Mouse (Mus musculus) CH12.LX (cell line): Measurements from ENCODE around the gene F13a1. TPM values are rescaled to one million over a fixed set of nuclear protein-coding genes. Genes with fewer than 3 reads are reported as not detected.

Experiments
- DNase-seq: peaks from one replicate; pipeline ENCODE4 v3.0.0-alpha.2; 2013; ENCODE audit errors: extremely low read depth
- H3K27ac ChIP-seq: 2 replicates; pipeline ENCODE4 v1.5.1; 2012; ENCODE audit warnings: low read depth, mild to moderate bottlenecking, control low read depth, moderate library complexity; ENCODE audit not compliant: insufficient read depth
- H3K27me3 ChIP-seq: replicated peaks from 2 replicates; pipeline ENCODE3; 2012; ENCODE audit warnings: inconsistent platforms
- H3K36me3 ChIP-seq, 2 experiments: replicated peaks in 1 of 2; 2 replicates each; pipeline versions ENCODE3 to v1.6.1; 2012; ENCODE audit warnings: inconsistent platforms in 1 of 2, low read length in 1 of 2, mild to moderate bottlenecking in 1 of 2, mixed read lengths in 1 of 2, moderate library complexity in 1 of 2; ENCODE audit not compliant: control insufficient read depth in 1 of 2, insufficient read depth in 1 of 2
- H3K4me1 ChIP-seq, 2 experiments: 2 replicates each; pipeline ENCODE4 v1.6.1; 2012; ENCODE audit warnings: inconsistent platforms in 1 of 2, moderate library complexity in 1 of 2; ENCODE audit not compliant: insufficient read depth in 2 of 2, control insufficient read depth in 1 of 2
- H3K4me2 ChIP-seq: 2 replicates; pipeline ENCODE4 v1.6.1; 2012; ENCODE audit warnings: low read depth, mild to moderate bottlenecking, control low read depth; ENCODE audit not compliant: poor library complexity, insufficient read depth, severe bottlenecking
- H3K4me3 ChIP-seq, 3 experiments: fragments of 150-350 bp in 1 of 3; sonication (generic) in 1 of 3; replicated peaks in 1 of 3; 2 replicates each; pipeline versions ENCODE3 to v1.5.1; 2011 to 2012; ENCODE audit warnings: low read depth in 2 of 3, low read length in 2 of 3, mild to moderate bottlenecking in 2 of 3, moderate library complexity in 2 of 3, control low read depth in 1 of 3, improper control_type of control experiment in 1 of 3, inconsistent platforms in 1 of 3, mixed read lengths in 1 of 3; ENCODE audit not compliant: poor library complexity in 1 of 3
- H3K79me2 ChIP-seq: replicated peaks from 2 replicates; pipeline ENCODE4 v1.6.1; 2012; ENCODE audit warnings: mild to moderate bottlenecking, moderate library complexity; ENCODE audit not compliant: control insufficient read depth, poor library complexity, insufficient read depth, severe bottlenecking; ENCODE audit errors: extremely low read depth
- H3K9ac ChIP-seq: 2 replicates; pipeline ENCODE4 v1.6.1; 2012; ENCODE audit warnings: low read depth, mild to moderate bottlenecking, control low read depth, moderate library complexity; ENCODE audit not compliant: insufficient read depth
- H3K9me3 ChIP-seq: replicated peaks from 2 replicates; pipeline ENCODE3; 2012; ENCODE audit warnings: low read length, inconsistent platforms, mixed read lengths
- CHD1 ChIP-seq: IDR thresholded peaks from 2 replicates; pipeline ENCODE4 v1.6.1; 2012; ENCODE audit warnings: low read depth, low read length, improper control_type of control experiment, inconsistent platforms
- CHD2 ChIP-seq: IDR thresholded peaks from 2 replicates; pipeline ENCODE4 v1.6.1; 2011; ENCODE audit warnings: low read length, improper control_type of control experiment
- CTCF ChIP-seq, 2 experiments: IDR thresholded peaks in 1 of 2; conservative IDR thresholded peaks in 1 of 2; 2 replicates each; pipeline ENCODE4 v1.5.1; 2011 to 2012; ENCODE audit warnings: low read depth in 2 of 2, low read length in 2 of 2, improper control_type of control experiment in 1 of 2, inconsistent platforms in 1 of 2, mild to moderate bottlenecking in 1 of 2, moderate library complexity in 1 of 2
- EP300 ChIP-seq: IDR thresholded peaks from 2 replicates; pipeline ENCODE4 v1.6.1; 2011; ENCODE audit warnings: low read length, improper control_type of control experiment
- HCFC1 ChIP-seq: IDR thresholded peaks from 2 replicates; pipeline ENCODE4 v1.6.1; 2012; ENCODE audit warnings: low read depth, mild to moderate bottlenecking, inconsistent platforms, low read length, improper control_type of control experiment
- IRF4 ChIP-seq: IDR thresholded peaks from 2 replicates; pipeline ENCODE4 v1.6.1; 2014; ENCODE audit warnings: low read depth, mild to moderate bottlenecking, inconsistent platforms, low read length, improper control_type of control experiment
- JUN ChIP-seq: IDR thresholded peaks from 2 replicates; pipeline ENCODE4 v1.6.1; 2011; ENCODE audit warnings: low read depth, mild to moderate bottlenecking, low read length, improper control_type of control experiment, moderate library complexity; ENCODE audit not compliant: insufficient read depth
- KAT2A ChIP-seq: IDR thresholded peaks from 2 replicates; pipeline ENCODE4 v1.6.1; 2012; ENCODE audit warnings: low read length, improper control_type of control experiment, inconsistent platforms; ENCODE audit not compliant: insufficient replicate concordance
- MAFK ChIP-seq: IDR thresholded peaks from 2 replicates; pipeline ENCODE4 v1.6.1; 2011; ENCODE audit warnings: low read length, improper control_type of control experiment; ENCODE audit not compliant: insufficient replicate concordance
- MAX ChIP-seq: IDR thresholded peaks from 2 replicates; pipeline ENCODE4 v1.6.1; 2011; ENCODE audit warnings: low read length, improper control_type of control experiment
- MYC ChIP-seq: IDR thresholded peaks from 2 replicates; pipeline ENCODE4 v1.6.1; 2011; ENCODE audit warnings: low read depth, mild to moderate bottlenecking, improper control_type of control experiment, low read length
- NRF1 ChIP-seq: IDR thresholded peaks from 2 replicates; pipeline ENCODE4 v1.6.1; 2014; ENCODE audit warnings: low read depth, mild to moderate bottlenecking, inconsistent platforms, low read length, improper control_type of control experiment, moderate library complexity
- PAX5 ChIP-seq: IDR thresholded peaks from 2 replicates; pipeline ENCODE4 v1.6.1; 2012; ENCODE audit warnings: low read length, inconsistent platforms, mixed read lengths
- POLR2AphosphoS2 ChIP-seq: IDR thresholded peaks from 2 replicates; pipeline ENCODE4 v1.6.1; 2011; ENCODE audit warnings: low read depth, low read length, improper control_type of control experiment
- RAD21 ChIP-seq: IDR thresholded peaks from 2 replicates; pipeline ENCODE4 v1.6.1; 2011; ENCODE audit warnings: low read depth, mild to moderate bottlenecking, low read length, improper control_type of control experiment, moderate library complexity
- RCOR1 ChIP-seq: conservative IDR thresholded peaks from 2 replicates; pipeline ENCODE4 v1.6.1; 2012; ENCODE audit warnings: low read depth, mild to moderate bottlenecking, inconsistent platforms, low read length, improper control_type of control experiment
- SMC3 ChIP-seq: IDR thresholded peaks from 2 replicates; pipeline ENCODE4 v1.6.1; 2011; ENCODE audit warnings: low read depth, low read length, improper control_type of control experiment
- TBP ChIP-seq: conservative IDR thresholded peaks from 2 replicates; pipeline ENCODE4 v1.6.1; 2011; ENCODE audit warnings: low read depth, low read length, improper control_type of control experiment
- TCF12 ChIP-seq: IDR thresholded peaks from 2 replicates; pipeline ENCODE4 v1.6.1; 2014; ENCODE audit warnings: low read depth, mild to moderate bottlenecking, inconsistent platforms, low read length, improper control_type of control experiment
- UBTF ChIP-seq: IDR thresholded peaks from 2 replicates; pipeline ENCODE4 v1.6.1; 2012; ENCODE audit warnings: low read depth, mild to moderate bottlenecking, inconsistent platforms, low read length, improper control_type of control experiment, moderate library complexity
- ZC3H11A ChIP-seq: IDR thresholded peaks from 2 replicates; pipeline ENCODE4 v1.6.1; 2012; ENCODE audit warnings: low read depth, mild to moderate bottlenecking, inconsistent platforms, low read length, improper control_type of control experiment
- ZKSCAN1 ChIP-seq: IDR thresholded peaks from 2 replicates; pipeline ENCODE4 v1.6.1; 2012; ENCODE audit warnings: low read depth, inconsistent platforms, low read length, improper control_type of control experiment, borderline replicate concordance
- ZMIZ1 ChIP-seq: IDR thresholded peaks from 2 replicates; pipeline ENCODE4 v1.6.1; 2012; ENCODE audit warnings: low read depth, mild to moderate bottlenecking, inconsistent platforms, low read length, improper control_type of control experiment
- ZNF384 ChIP-seq: IDR thresholded peaks from 2 replicates; pipeline ENCODE4 v1.6.1; 2012; ENCODE audit warnings: low read depth, low read length, improper control_type of control experiment, inconsistent platforms
- dilution Hi-C: fragments of 300-500 bp; cut with MboI; formaldehyde crosslinking; loops from 2 replicates; pipeline ENCODE4 v1.14.3; 2020; ENCODE audit warnings: low sequenced_read_pairs; ENCODE audit not compliant: extremely low pct_unique_long_range_greater_than_20kb, extremely low pct_ligation_motif_present
- in situ Hi-C: fragments of 300-500 bp; cut with MboI; formaldehyde crosslinking; loops from 3 replicates; pipeline ENCODE4 v1.14.3; 2019; ENCODE audit warnings: low sequenced_read_pairs, low pct_ligation_motif_present, low pct_unique_long_range_greater_than_20kb, mixed read lengths
- polyA plus RNA-seq: library from polyadenylated mRNA; unstranded; fragments of >175 nt; gene quantifications from 2 replicates; pipeline ENCODE4 v1.2.1, GENCODE M21; 2012; ENCODE audit warnings: low read depth; ENCODE audit not compliant: insufficient read length
- total RNA-seq, 2 experiments: library from RNA; depleted of rRNA; stranded (reverse); fragments of 300-350 nt in 1 of 2; fragments of >200 nt in 1 of 2; gene quantifications; 2 replicates each; pipeline ENCODE4 v1.2.3; 2012 to 2014

Gene F13a1
- total and polyA plus RNA-seq, 3 experiments, result 0.06 to 0.42 TPM; not detected in 1

DNA sequence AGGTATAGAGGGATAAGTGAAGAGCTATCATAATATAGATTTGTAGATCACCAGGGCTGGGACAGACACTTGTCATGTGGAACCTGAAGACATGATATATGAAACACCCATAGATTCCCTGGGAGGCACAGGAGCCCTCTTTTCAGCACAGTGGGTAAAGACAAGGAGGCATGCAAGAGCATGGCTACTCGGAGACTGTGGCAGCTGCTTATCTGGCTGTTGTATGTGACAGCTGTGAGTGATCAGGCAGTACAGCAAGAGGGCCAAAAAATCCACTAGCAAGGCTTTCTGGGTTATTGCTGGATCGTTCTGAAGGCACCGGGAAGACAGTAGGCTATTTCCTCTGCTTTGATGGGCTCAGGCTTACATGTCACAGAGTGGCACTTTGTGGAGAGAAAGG, 149.0 kb downstream of the F13a1 start:
- no peak overlapping the region for H3K4me2 ChIP-seq
- no peak overlapping the region for H3K9ac ChIP-seq
- TF ChIP-seq POLR2AphosphoS2 (no peak), MAX (no peak), CHD2 (no peak), TBP (no peak), JUN (no peak), KAT2A (no peak), TCF12 (no peak), NRF1 (no peak), RAD21 (no peak), ZMIZ1 (no peak), PAX5 (no peak), RCOR1 (no peak), HCFC1 (no peak)
- no peaks in the 10 kb centered on the region for H3K36me3 ChIP-seq
- H3K27ac ChIP-seq, result no peak overlapping the region
- no peaks in the 10 kb centered on the region for H3K79me2 ChIP-seq
- no peaks in the 10 kb centered on the region for H3K4me1 ChIP-seq
- in situ Hi-C loops, result no loop called here
- dilution Hi-C loops, result no loop called here
- H3K27me3 ChIP-seq, result no peaks in the 10 kb centered on the region
- H3K9me3 ChIP-seq, result no peaks in the 10 kb centered on the region
- no peak overlapping the region for H3K4me3 ChIP-seq
- DNase-seq, result no peak

DNA sequence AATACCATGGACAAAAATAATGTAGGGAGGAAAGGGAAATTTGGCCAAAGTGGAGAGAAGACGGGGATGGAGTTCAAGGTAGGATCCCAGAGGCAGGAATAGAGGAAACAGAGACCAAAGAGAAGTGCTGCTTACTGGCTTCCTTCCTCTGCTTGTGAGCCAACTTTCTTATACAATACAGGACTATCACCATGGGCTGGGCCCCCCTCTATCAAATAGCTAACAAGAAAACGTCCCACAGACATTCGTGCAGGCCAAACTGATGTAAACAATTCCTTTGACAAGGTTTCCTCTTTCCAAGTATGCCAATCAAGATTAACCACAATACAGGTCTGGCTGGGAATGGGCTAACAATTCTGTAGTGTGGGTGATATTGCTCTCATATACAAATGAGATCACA, 154.0 kb downstream of the F13a1 start:
- dilution Hi-C loops, result no loop called here

DNA sequence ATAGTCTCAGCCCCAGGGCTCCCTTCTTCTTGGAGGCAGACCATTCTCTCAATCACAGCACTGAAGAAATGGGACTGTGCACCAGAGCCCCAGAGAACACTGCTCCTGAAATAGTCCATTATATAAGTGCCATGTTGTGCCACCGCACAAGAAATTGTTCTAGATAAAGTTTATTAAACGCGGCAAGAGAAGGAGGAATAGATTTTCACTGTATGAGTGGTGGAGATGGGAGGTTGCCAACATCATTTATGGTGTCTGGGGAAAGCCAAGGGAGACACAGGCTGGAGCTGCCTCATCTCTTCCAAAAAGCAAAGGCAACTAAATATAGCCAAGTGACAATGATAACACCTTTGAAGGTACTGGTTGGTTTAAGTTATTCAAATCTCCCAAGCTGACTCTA, 156.3 kb downstream of the F13a1 start:
- TF ChIP-seq EP300 (no peak), ZNF384 (no peak), HCFC1 (no peak), UBTF (no peak), ZMIZ1 (no peak), MYC (no peak), TBP (no peak), IRF4 (no peak), NRF1 (no peak), ZKSCAN1 (no peak), CHD1 (no peak), CTCF (conservative IDR thresholded peaks at IDR 0.05 in 1 of 2, IDR thresholded peaks at IDR 0.05 in 1 of 2; ENCODE audit: low read depth in 2 of 2, low read length in 2 of 2) (no peak), PAX5 (no peak), MAFK (no peak), RAD21 (no peak)
- Histone ChIP-seq H3K4me1 (no peaks in the 10 kb centered on the region), H3K9ac (no peak overlapping the region), H3K79me2 (no peaks in the 10 kb centered on the region), H3K9me3 (no peaks in the 10 kb centered on the region), H3K4me2 (no peak overlapping the region), H3K36me3 (no peaks in the 10 kb centered on the region), H3K27me3 (no peaks in the 10 kb centered on the region), H3K27ac (no peak overlapping the region), H3K4me3 (no peak overlapping the region)
- no peak for DNase-seq
- in situ Hi-C loops (no loop called here), dilution Hi-C loops (no loop called here)

More for the DNA sequence above, 154.0 kb downstream of the F13a1 start:
- in situ Hi-C loops, result no loop called here
- Histone ChIP-seq H3K9ac (no peak overlapping the region), H3K27ac (no peak overlapping the region), H3K9me3 (no peaks in the 10 kb centered on the region), H3K27me3 (no peaks in the 10 kb centered on the region), H3K4me1 (no peaks in the 10 kb centered on the region), H3K4me3 (no peak overlapping the region), H3K36me3 (no peaks in the 10 kb centered on the region), H3K4me2 (no peak overlapping the region), H3K79me2 (no peaks in the 10 kb centered on the region)
- TF ChIP-seq ZC3H11A, result no peak
- TF ChIP-seq SMC3, result no peak
- no peak for DNase-seq
